Mouse (Mus musculus) urinary bladder, postnatal 10 days (tissue): Measurements from ENCODE around the gene Dctn3.
"Not testable (repeated sequence)": the region's sequence is repeated elsewhere in the genome, so short reads cannot be mapped to it uniquely, and the experiment has no call there.

Experiments used
- DNase-seq: peaks from one replicate; pipeline ENCODE4 v3.0.0; 2022; ENCODE audit warnings: low spot score

Gene Dctn3

DNA sequence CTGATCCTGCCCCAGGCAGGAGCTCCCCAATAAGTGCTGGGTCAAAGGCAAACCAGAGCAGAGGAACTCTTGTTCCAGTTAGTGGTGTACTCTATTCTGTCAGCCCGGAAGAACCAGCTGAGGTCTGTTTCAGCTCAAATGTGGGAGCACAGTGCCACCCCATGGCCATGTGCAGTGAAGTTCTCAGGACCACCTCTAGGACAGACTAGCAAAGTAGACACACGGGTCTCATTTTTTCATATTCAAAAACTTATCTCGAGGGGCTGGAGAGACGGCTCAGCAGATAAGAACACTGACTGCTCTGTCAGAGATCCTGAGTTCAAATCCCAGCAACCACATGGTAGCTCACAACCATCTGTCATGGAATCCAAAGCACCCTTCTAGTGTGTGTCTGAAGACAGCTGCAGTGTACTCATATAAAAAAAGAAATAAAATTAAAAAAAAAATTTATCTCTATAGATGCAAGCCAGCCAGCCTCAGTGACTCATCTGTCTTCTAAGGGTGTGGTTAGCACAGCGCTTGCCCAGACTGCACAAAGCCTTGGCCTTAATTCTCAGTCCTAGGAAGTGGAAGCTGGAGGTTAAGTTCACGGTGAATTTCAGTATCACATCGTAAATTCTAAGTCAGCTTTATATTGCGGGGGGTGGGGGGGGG, 14.8 kb upstream of the Dctn3 start:
- no peak for DNase-seq

DNA sequence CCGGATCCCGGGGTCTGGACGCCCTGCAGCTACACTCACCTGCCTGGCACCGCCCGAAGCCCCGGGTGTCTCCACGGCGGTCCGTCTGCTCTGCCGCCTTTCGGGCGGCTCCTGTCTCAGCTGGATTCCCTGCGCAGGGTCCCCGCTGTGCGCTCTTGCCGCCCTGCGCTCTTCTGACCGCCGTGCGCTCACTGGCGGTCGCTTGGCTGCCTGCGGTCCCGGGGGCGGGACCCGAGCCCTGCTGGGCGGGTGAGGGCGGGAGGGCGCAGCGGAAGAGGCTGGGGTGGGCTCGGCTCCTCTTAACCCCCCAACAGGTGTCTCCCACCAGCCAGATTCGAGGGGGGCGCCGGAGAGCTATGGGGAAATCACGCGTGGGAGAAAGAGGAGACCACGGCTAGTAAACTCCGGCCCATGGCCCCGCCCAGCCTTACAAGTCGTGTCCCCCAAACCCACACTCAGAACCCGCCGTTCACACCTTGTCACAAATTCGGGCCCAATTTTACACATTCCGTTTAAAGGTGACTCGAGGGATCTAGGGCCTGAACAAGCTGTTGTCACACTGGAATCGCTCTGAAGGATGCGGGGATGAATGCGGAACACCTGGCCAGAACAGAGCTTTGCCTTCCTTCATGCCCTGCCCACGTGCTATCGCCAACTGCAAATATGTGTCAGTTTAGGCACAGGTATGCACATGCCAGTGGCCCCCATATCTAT, 8.2 kb upstream of the Dctn3 start, which contains the start of gene Arid3c:
Arid3c (minus strand) TSS at position 91 of the 714 bp plus-strand sequence.
- DNase-seq = no peak

GRCm38 (mm10) chr4:41726826-41727621, 4.1 kb upstream of the Dctn3 start:
- no peak for DNase-seq

- no peak for DNase-seq
Measured at GRCm38 (mm10) chr4:41716834-41717233, 6.1 kb downstream of the Dctn3 start.

GRCm38 (mm10) chr4:41715596-41715995, 7.4 kb downstream of the Dctn3 start:
- DNase-seq = no peak

- no peak for DNase-seq
Measured at GRCm38 (mm10) chr4:41715082-41715481, 7.9 kb downstream of the Dctn3 start.

- DNase-seq = no peak
Measured at GRCm38 (mm10) chr4:41714276-41714675, 8.7 kb downstream of the Dctn3 start.

GRCm38 (mm10) chr4:41713197-41714067, 9.5 kb downstream of the Dctn3 start, which contains the start of gene Rpp25l:
Gene Rpp25l (minus strand): TSS chr4:41713534.
- DNase-seq = peak; percentile 42

GRCm38 (mm10) chr4:41712421-41713196, 10.4 kb downstream of the Dctn3 start:
- DNase-seq = no peak

DNA sequence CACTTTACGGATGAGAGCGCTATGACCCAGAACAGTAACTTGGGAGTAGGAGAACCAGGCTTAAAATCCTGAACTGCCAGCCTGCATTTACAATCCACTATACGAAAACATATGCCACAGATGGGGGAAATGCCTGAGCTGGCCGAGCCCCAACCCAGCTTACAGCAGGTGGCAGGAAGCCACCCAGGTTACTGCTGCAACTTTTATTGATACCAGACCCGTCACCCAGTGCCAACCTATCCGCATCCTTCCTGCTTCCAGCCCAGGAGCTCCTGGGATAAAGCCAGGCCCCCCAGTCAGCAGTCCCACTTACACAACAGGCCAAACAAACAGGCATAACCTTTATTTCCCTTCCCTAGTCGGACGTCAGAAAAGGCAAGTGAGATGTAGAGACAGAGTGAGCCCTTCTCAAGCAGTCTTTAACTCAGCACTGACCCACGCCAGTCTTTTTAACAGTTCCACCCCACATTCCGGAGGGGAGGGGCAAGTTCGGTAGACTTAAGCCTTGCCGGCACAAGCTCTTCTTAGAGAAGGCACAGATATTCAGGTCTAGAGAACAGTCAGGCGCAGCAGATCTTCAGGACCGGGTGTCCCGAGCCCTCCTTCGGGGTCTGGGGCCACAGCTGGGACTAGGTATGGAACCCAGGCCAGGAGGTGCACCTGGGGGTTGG, 11.1 kb downstream of the Dctn3 start:
- no peak for DNase-seq

GRCm38 (mm10) chr4:41710229-41710628, 12.7 kb downstream of the Dctn3 start:
- DNase-seq = no peak

- DNase-seq = no peak
Measured at GRCm38 (mm10) chr4:41708192-41708745, 14.7 kb downstream of the Dctn3 start.

DNA sequence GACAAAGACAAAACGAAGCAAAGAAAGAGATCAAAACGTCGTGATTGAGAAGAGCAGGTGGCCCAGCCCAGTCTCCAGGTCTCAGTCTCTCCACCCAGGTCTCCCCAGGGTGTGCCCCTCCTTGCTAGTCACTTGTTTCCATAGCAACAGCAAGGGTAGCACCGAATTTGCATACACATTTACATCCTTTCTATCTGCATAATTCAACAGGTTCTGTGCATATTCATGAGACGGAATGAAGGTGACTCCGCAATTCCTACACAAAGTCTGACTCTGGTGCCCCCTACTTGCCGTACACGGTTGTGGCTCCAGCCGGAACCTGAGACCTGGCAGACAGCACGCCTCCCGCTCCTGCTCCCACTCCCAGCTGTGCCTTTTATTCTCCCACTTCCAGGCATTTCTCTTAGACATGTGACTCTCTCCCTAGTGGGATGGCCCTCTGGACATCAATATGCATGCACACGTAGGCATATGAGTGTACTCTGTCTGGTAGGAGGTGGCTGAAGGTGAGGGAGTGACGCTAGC, 15.9 kb downstream of the Dctn3 start:
- DNase-seq = no peak

DNA sequence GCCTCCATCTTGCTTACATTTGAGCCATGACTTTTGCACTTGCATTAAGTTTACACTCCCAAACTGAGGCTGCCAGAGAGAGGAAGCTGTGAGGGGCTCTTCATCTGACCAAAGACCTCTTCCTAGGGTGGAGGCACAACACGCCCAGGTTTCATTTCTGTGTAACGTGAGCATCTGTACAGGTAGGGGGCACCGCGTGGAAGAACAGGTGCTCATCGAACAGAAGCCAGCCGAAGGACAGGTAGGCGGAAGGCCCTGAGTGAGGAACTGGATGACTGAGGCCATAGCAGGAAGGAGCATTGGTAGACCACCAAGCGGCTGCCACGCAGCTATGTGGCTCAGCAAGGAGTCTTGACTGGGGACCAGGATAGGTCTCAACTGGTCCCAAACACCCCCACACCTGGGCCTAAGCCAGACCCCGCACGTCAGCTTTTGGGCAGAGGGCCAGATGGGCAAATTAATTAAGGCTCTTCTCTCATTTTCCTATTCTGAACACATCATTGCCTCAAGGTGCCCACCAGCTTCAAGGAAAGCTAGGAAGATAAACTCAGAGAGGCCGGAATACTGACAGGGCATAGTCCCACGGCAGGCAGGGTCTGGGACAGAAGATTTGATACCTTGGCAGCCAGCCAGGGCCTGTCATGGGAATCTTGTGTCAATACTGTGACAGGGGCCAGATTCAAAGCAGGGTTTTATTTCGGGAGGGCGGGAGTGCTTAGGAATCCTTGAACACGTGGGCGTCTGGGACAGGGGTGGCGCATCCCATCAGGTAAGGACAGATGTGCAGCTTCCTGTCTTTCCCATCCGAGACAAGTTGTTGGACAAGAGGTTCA, 16.8 kb downstream of the Dctn3 start:
- no peak for DNase-seq

GRCm38 (mm10) chr4:41704651-41705050, 18.3 kb downstream of the Dctn3 start:
- no peak for DNase-seq

DNA sequence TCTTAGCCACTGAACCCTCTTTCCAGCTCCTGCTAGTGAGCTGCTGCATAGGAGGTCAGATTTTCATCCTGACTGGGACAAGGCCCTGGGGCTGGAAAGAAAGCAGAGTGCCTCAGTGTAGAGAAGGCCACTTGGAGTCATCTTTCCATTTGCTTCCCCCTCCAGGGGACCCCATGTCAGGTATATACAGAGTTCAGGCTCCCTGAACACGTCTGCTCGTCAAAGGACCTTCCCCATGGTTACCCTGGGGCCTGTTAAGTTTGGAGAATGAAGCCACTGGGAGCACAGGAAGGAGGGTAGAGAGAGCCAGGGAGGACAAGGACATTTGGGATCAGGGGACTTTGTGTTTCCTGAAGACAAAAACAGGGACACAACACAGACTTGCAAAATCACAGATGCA, 20.7 kb downstream of the Dctn3 start:
- DNase-seq = not testable (repeated sequence)

DNA sequence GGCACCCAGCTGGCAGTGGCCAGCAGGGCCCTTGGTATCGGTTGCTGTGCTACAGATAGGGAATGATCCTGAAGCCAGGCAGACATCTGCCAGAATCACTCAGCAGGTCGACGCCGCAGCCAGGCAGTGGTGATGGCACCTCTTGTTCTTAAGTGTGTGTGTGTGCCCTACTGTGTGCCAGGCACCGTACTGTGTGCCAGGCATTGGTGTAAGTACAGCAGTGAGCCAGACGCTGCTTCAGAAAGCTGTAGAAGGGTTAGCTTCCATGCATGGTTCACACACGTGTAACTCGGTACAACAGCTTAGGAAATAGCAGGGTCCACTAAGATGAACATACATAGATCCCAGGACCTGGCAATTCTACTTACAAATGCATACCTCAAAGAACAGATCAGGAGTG, 22.7 kb downstream of the Dctn3 start:
- DNase-seq = not testable (repeated sequence)

DNA sequence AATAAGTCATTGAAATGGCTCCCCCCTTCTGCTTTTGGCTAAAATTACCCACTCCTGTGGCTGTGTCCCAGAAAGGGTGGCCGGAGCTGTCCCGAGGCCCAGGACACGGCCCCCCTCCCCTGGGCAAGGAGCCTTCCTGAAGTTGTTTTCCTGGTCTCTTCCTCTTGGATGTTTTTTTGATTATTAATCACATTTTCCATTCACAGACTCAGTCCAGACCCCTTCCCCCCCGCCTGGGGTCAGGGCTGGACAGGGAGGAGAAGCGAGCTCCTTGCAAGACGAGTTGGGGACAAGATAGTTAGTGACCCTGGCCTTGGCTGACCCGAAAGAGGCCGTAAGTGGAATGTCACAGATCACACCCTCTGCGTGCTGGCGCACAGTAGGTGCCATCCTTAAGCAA, 23.2 kb downstream of the Dctn3 start, which contains the start of gene Il11ra1:
Il11ra1 (plus strand) TSS at position 207 of the 400 bp plus-strand sequence.
- not testable (repeated sequence) for DNase-seq
